Mouse (Mus musculus) ES-E14 (cell line): ENCODE data around the gene Asic2. TPM values are rescaled to one million over a fixed set of nuclear protein-coding genes. Genes with fewer than 3 reads are reported as not detected.

ENCODE experiments used
- DNase-seq: peaks from one replicate; pipeline ENCODE4 v3.0.0-alpha.2; 2013; ENCODE audit warnings: low read depth, low spot score
- H3K27ac ChIP-seq: 2 replicates; pipeline ENCODE4 v1.5.1; 2012; ENCODE audit warnings: low read depth, mild to moderate bottlenecking, low read length, moderate library complexity, mixed read lengths; ENCODE audit not compliant: poor library complexity, insufficient read depth, severe bottlenecking
- H3K36me3 ChIP-seq: 2 replicates; pipeline ENCODE4 v1.6.1; 2012; ENCODE audit warnings: mild to moderate bottlenecking, low read length, moderate library complexity, mixed read lengths; ENCODE audit not compliant: control insufficient read depth, poor library complexity, insufficient read depth, severe bottlenecking
- H3K4me1 ChIP-seq, 2 experiments: fragments of 150-350 bp in 1 of 2; sonication (generic) in 1 of 2; 2 replicates each; pipeline ENCODE4 v1.6.1; 2012; ENCODE audit warnings: low read length in 2 of 2, mild to moderate bottlenecking in 1 of 2, mixed read lengths in 1 of 2; ENCODE audit not compliant: control insufficient read depth in 2 of 2, insufficient read depth in 2 of 2, poor library complexity in 1 of 2
- H3K4me3 ChIP-seq, 2 experiments: fragments of 150-350 bp in 1 of 2; sonication (generic) in 1 of 2; 2 replicates each; pipeline ENCODE4 v1.5.1; 2012; ENCODE audit warnings: low read length in 2 of 2, low read depth in 1 of 2, mild to moderate bottlenecking in 1 of 2, mixed read lengths in 1 of 2; ENCODE audit not compliant: insufficient read depth in 1 of 2, poor library complexity in 1 of 2, severe bottlenecking in 1 of 2
- H3K9ac ChIP-seq: 2 replicates; pipeline ENCODE4 v1.6.1; 2012; ENCODE audit warnings: low read depth, mild to moderate bottlenecking, low read length, mixed read lengths; ENCODE audit not compliant: poor library complexity, insufficient read depth, severe bottlenecking
- H3K9me3 ChIP-seq: fragments of 150-350 bp; sonication (generic); 2 replicates; pipeline ENCODE4 v1.6.1; 2012; ENCODE audit warnings: low read depth, mild to moderate bottlenecking, low read length; ENCODE audit not compliant: control insufficient read depth, insufficient read depth
- CHD2 ChIP-seq: IDR thresholded peaks from 2 replicates; pipeline ENCODE4 v1.6.1; 2014; ENCODE audit warnings: mild to moderate bottlenecking, low read depth, low read length, inconsistent platforms
- HCFC1 ChIP-seq: IDR thresholded peaks from 2 replicates; pipeline ENCODE4 v1.6.1; 2012; ENCODE audit warnings: low read length, inconsistent platforms, borderline replicate concordance; ENCODE audit not compliant: insufficient read depth
- MAFK ChIP-seq: IDR thresholded peaks from 2 replicates; pipeline ENCODE4 v1.6.1; 2014; ENCODE audit warnings: mild to moderate bottlenecking, low read depth, low read length, inconsistent platforms; ENCODE audit not compliant: insufficient read depth
- ZC3H11A ChIP-seq: IDR thresholded peaks from 2 replicates; pipeline ENCODE4 v1.6.1; 2012; ENCODE audit warnings: low read depth, mild to moderate bottlenecking, inconsistent platforms, low read length, borderline replicate concordance
- ZNF384 ChIP-seq: IDR thresholded peaks from 2 replicates; pipeline ENCODE4 v1.6.1; 2012; ENCODE audit warnings: low read depth, low read length, inconsistent platforms
- in situ Hi-C, 2 experiments: fragments of 600-800 bp; cut with MboI; formaldehyde crosslinking; loops; one replicate each; pipeline ENCODE4 v1.15.1; 2025; ENCODE audit warnings: low sequenced_read_pairs in 2 of 2, inconsistent platforms in 1 of 2; ENCODE audit not compliant: unreplicated experiment in 2 of 2
- total RNA-seq: library from RNA; depleted of rRNA; stranded (reverse); fragments of 300-350 nt; gene quantifications from 2 replicates; pipeline ENCODE4 v1.2.3, GENCODE M21; 2012

Gene Asic2
- total RNA-seq, 1 experiment, result 0.13 TPM

DNA sequence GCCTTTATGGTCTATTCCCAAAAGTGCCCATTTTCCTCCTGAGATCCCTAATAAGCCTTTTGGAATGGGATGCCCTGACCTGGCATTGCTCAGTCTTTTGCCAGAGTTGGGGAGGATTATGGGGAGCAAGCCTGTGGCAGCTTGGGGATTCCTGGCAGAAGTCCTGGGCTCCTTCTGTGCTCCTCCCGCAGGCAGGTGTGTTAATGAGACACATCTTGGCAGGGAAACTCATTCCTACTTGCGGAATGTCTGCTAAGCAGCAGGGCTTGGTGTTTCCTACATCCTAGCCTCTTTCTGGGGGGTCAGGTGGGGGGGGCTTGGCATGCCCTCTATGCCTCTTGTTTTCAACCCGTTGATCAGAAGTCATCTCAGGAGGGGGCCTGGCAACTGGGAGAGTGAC lies 1081.2 kb downstream of the Asic2 start:
- in situ Hi-C loops, result no loop called here
- no peaks in the 10 kb centered on the region for H3K9me3 ChIP-seq
- DNase-seq, result no peak
- no peaks in the 10 kb centered on the region for H3K36me3 ChIP-seq
- no peak overlapping the region for H3K9ac ChIP-seq
- no peak overlapping the region for H3K4me3 ChIP-seq
- no peak overlapping the region for H3K27ac ChIP-seq
- TF ChIP-seq ZNF384 (no peak), ZC3H11A (no peak), MAFK (no peak), CHD2 (no peak), HCFC1 (no peak)
- peaks cover 0 to 10% of the 10 kb centered on the region in 2 experiments; a peak in 1 of 4 replicates for H3K4me1 ChIP-seq

- no peak overlapping the region for H3K4me3 ChIP-seq
- H3K9ac ChIP-seq, result no peak overlapping the region
- in situ Hi-C loops, result no loop called here
- no peaks in the 10 kb centered on the region for H3K9me3 ChIP-seq
- no peak overlapping the region for H3K27ac ChIP-seq
- H3K4me1 ChIP-seq, result peaks cover 0 to 10% of the 10 kb centered on the region in 2 experiments; a peak in 1 of 4 replicates
- TF ChIP-seq CHD2 (no peak), HCFC1 (no peak), ZNF384 (no peak), MAFK (no peak), ZC3H11A (no peak)
- DNase-seq, result no peak
- H3K36me3 ChIP-seq, result no peaks in the 10 kb centered on the region
These were observed 1081.9 kb downstream of the Asic2 start for GRCm38 (mm10) chr11:80886365-80886764.

- TF ChIP-seq ZNF384 (no peak), ZC3H11A (no peak), CHD2 (no peak), MAFK (no peak), HCFC1 (no peak)
- in situ Hi-C loops, result no loop called here
- Histone ChIP-seq H3K9me3 (no peaks in the 10 kb centered on the region), H3K27ac (no peak overlapping the region), H3K36me3 (no peaks in the 10 kb centered on the region), H3K4me1 (peaks cover 0 to 3% of the 10 kb centered on the region in 2 experiments; a peak in 1 of 4 replicates), H3K4me3 (no peak overlapping the region), H3K9ac (no peak overlapping the region)
- no peak for DNase-seq
These were observed 1083.6 kb downstream of the Asic2 start for GRCm38 (mm10) chr11:80884521-80885231.

DNA sequence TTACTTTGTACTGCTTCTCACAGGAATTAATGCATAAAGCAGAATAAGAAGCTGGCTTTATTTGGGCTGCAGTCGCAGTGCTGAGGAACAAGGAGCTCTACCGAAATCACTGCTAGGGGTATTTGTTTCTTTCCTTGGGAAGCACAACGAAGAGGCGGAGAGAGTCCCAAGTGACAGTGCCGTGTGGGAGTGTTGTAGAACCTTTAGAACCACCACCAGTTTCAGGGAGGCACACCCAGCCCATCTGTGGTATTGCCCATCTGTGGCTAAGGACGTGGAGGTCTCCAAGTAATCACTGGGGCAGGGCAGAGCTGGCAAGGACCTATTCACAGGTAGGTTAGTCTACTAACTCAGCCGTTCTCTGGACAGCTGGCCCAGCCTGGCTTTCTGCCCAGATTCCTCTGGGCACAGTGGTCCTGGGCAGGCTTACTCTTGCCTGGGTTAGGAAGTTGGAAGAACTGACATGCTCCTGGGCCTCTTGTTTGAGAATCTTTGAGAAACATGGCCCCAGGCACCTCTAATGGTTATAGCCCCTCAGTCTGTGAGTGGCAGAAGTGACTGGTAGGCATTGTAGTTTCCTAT lies 1085.9 kb downstream of the Asic2 start:
- no peaks in the 10 kb centered on the region for H3K4me1 ChIP-seq
- H3K27ac ChIP-seq, result no peak overlapping the region
- TF ChIP-seq HCFC1 (no peak), ZC3H11A (no peak), CHD2 (no peak), ZNF384 (no peak), MAFK (no peak)
- H3K4me3 ChIP-seq, result no peak overlapping the region
- no peaks in the 10 kb centered on the region for H3K9me3 ChIP-seq
- in situ Hi-C loops, result no loop called here
- H3K36me3 ChIP-seq, result no peaks in the 10 kb centered on the region
- DNase-seq, result no peak
- no peak overlapping the region for H3K9ac ChIP-seq
